Mouse (Mus musculus): Measurements from ENCODE around the gene Sppl2b. TPM values are rescaled to one million over a fixed set of nuclear protein-coding genes. Genes with fewer than 3 reads are reported as not detected.

Gene Sppl2b
- polyA plus RNA-seq, 1 experiment = not detected

- Histone ChIP-seq H3K4me1 (ENCODE audit: control insufficient read depth, insufficient read depth, low read length) (peaks cover 29% of the 10 kb centered on the region), H3K27ac (ENCODE audit: insufficient read depth, low read depth, low read length) (peak overlapping the region; percentile 73), H3K4me3 (ENCODE audit: insufficient read depth, low read depth, low read length) (peak overlapping the region; percentile 41)
- TF ChIP-seq CTCF (IDR thresholded peaks at IDR 0.05; ENCODE audit: insufficient read depth, low read depth, low read length) = no peak
- 0 out of 2 replicates have a peak, but pooled peaks have one; percentile 13 for TF ChIP-seq POLR2A (IDR thresholded peaks at IDR 0.05; ENCODE audit: insufficient read depth, low read depth, low read length)
- 30% methylated on average over 41 of the region's 41 CpGs for WGBS
These were observed 42.9 kb downstream of the Sppl2b start for GRCm38 (mm10) chr10:80897861-80898510.

GRCm38 (mm10) chr10:80899074-80899473 lies 44.0 kb downstream of the Sppl2b start:
- no peak for TF ChIP-seq CTCF (IDR thresholded peaks at IDR 0.05; ENCODE audit: insufficient read depth, low read depth, low read length)
- TF ChIP-seq POLR2A (IDR thresholded peaks at IDR 0.05; ENCODE audit: insufficient read depth, low read depth, low read length) = no peak
- WGBS = 86% methylated on average over 8 of the region's 8 CpGs
- no peak overlapping the region for H3K4me3 ChIP-seq (ENCODE audit: insufficient read depth, low read depth, low read length)
- H3K4me1 ChIP-seq (ENCODE audit: control insufficient read depth, insufficient read depth, low read length) = peaks cover 29% of the 10 kb centered on the region
- H3K27ac ChIP-seq (ENCODE audit: insufficient read depth, low read depth, low read length) = no peak overlapping the region

- Histone ChIP-seq H3K4me1 (ENCODE audit: control insufficient read depth, insufficient read depth, low read length) (peaks cover 29% of the 10 kb centered on the region), H3K4me3 (ENCODE audit: insufficient read depth, low read depth, low read length) (peak overlapping the region; percentile 68), H3K27ac (ENCODE audit: insufficient read depth, low read depth, low read length) (no peak overlapping the region)
- WGBS = 14% methylated on average over 25 of the region's 25 CpGs
- TF ChIP-seq POLR2A (IDR thresholded peaks at IDR 0.05; ENCODE audit: insufficient read depth, low read depth, low read length) (no peak), CTCF (IDR thresholded peaks at IDR 0.05; ENCODE audit: insufficient read depth, low read depth, low read length) (no peak)
These were observed 44.7 kb downstream of the Sppl2b start for GRCm38 (mm10) chr10:80899591-80900317.

GRCm38 (mm10) chr10:80900318-80901247 lies 45.5 kb downstream of the Sppl2b start, which contains the start of gene Timm13:
Timm13 (minus strand) TSS chr10:80900969.
- peak within 1 kb of the TSS; percentile 68 for H3K4me3 ChIP-seq (ENCODE audit: insufficient read depth, low read depth, low read length)
- TF ChIP-seq POLR2A (IDR thresholded peaks at IDR 0.05; ENCODE audit: insufficient read depth, low read depth, low read length) (peak; percentile 50), CTCF (IDR thresholded peaks at IDR 0.05; ENCODE audit: insufficient read depth, low read depth, low read length) (no peak)
- H3K27ac ChIP-seq (ENCODE audit: insufficient read depth, low read depth, low read length) = peak within 1 kb of the TSS; percentile 50
- under 1% methylated on average over 72 of the region's 72 CpGs for WGBS
- H3K4me1 ChIP-seq (ENCODE audit: control insufficient read depth, insufficient read depth, low read length) = peaks cover 29% of the 10 kb centered on the region

GRCm38 (mm10) chr10:80901409-80902272 lies 46.6 kb downstream of the Sppl2b start:
- Histone ChIP-seq H3K4me3 (ENCODE audit: insufficient read depth, low read depth, low read length) (no peak overlapping the region), H3K27ac (ENCODE audit: insufficient read depth, low read depth, low read length) (no peak overlapping the region), H3K4me1 (ENCODE audit: control insufficient read depth, insufficient read depth, low read length) (peaks cover 29% of the 10 kb centered on the region)
- TF ChIP-seq CTCF (IDR thresholded peaks at IDR 0.05; ENCODE audit: insufficient read depth, low read depth, low read length) (no peak), POLR2A (IDR thresholded peaks at IDR 0.05; ENCODE audit: insufficient read depth, low read depth, low read length) (no peak)
- 87% methylated on average over 19 of the region's 19 CpGs for WGBS

GRCm38 (mm10) chr10:80902273-80902940 lies 47.3 kb downstream of the Sppl2b start:
- Histone ChIP-seq H3K4me1 (ENCODE audit: control insufficient read depth, insufficient read depth, low read length) (peaks cover 24% of the 10 kb centered on the region), H3K4me3 (ENCODE audit: insufficient read depth, low read depth, low read length) (no peak overlapping the region), H3K27ac (ENCODE audit: insufficient read depth, low read depth, low read length) (no peak overlapping the region)
- TF ChIP-seq CTCF (IDR thresholded peaks at IDR 0.05; ENCODE audit: insufficient read depth, low read depth, low read length) (no peak), POLR2A (IDR thresholded peaks at IDR 0.05; ENCODE audit: insufficient read depth, low read depth, low read length) (no peak)
- WGBS = 93% methylated on average over 9 of the region's 9 CpGs

DNA sequence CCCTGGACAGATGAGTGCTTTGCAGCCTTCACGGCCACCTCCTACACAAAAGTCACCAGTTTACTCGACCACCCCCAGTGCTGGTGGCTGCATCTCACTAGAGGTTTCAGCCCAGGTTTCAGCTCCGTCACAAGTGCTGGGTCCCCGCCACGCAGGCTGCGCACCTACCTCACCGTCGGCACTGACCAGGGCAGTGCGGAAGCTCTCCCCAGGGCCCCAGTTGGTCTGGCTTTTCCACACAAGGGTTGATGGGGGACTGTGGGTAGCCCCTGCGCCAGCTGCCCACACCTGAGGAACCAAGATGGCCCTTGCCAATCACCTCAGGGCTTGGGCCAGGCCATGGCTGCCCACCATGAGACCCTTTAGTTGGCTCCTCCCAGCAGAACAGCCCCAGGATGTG lies 48.2 kb downstream of the Sppl2b start:
- WGBS = 92% methylated on average over 10 of the region's 10 CpGs

More for the DNA sequence above, 48.2 kb downstream of the Sppl2b start:
- no peak overlapping the region for H3K27ac ChIP-seq (ENCODE audit: insufficient read depth, low read depth, low read length)
- TF ChIP-seq CTCF (IDR thresholded peaks at IDR 0.05; ENCODE audit: insufficient read depth, low read depth, low read length) = no peak
- TF ChIP-seq POLR2A (IDR thresholded peaks at IDR 0.05; ENCODE audit: insufficient read depth, low read depth, low read length) = no peak
- no peak overlapping the region for H3K4me3 ChIP-seq (ENCODE audit: insufficient read depth, low read depth, low read length)
- H3K4me1 ChIP-seq (ENCODE audit: control insufficient read depth, insufficient read depth, low read length) = peaks cover 16% of the 10 kb centered on the region

Data from olfactory bulb, adult 2 months (tissue).